Mouse (Mus musculus) liver, embryonic 12.5 days (tissue): Measurements from ENCODE around the gene Slc36a3. TPM values are rescaled to one million over a fixed set of nuclear protein-coding genes. Genes with fewer than 3 reads are reported as not detected.
A peak's percentile ranks its signal among the peaks of the same experiment; 100 is the strongest.

Experiments
- ATAC-seq: fragments of 200-750 bp; cut with Nextera tagmentation; 2 replicates; pipeline ENCODE4 v1.8.0; 2017; ENCODE audit warnings: moderate number of reproducible peaks, mild to moderate bottlenecking, moderate library complexity
- H3K27ac ChIP-seq: fragments of 300-500 bp; sonication (generic); 2 replicates; pipeline ENCODE4 v1.5.1; 2016; ENCODE audit warnings: mild to moderate bottlenecking
- H3K27me3 ChIP-seq: fragments of 300-500 bp; sonication (generic); replicated peaks from 2 replicates; pipeline ENCODE4 v1.6.1; 2016; ENCODE audit warnings: mild to moderate bottlenecking, moderate library complexity
- H3K36me3 ChIP-seq: fragments of 300-500 bp; sonication (generic); 2 replicates; pipeline ENCODE4 v1.6.1; 2016; ENCODE audit warnings: mild to moderate bottlenecking, moderate library complexity
- H3K4me1 ChIP-seq: fragments of 300-500 bp; sonication (generic); 2 replicates; pipeline ENCODE4 v1.6.1; 2016
- H3K4me2 ChIP-seq: fragments of 300-500 bp; sonication (generic); 2 replicates; pipeline ENCODE4 v1.6.1; 2016; ENCODE audit warnings: mild to moderate bottlenecking, moderate library complexity
- H3K4me3 ChIP-seq: fragments of 300-500 bp; sonication (generic); 2 replicates; pipeline ENCODE4 v1.5.1; 2016; ENCODE audit warnings: mild to moderate bottlenecking, moderate library complexity
- H3K9ac ChIP-seq: fragments of 300-500 bp; sonication (generic); 2 replicates; pipeline ENCODE4 v1.6.1; 2016; ENCODE audit warnings: mild to moderate bottlenecking, moderate library complexity
- H3K9me3 ChIP-seq: fragments of 300-500 bp; sonication (generic); replicated peaks from 2 replicates; pipeline ENCODE4 v1.6.1; 2016; ENCODE audit warnings: mild to moderate bottlenecking, moderate library complexity
- WGBS: fragments of 180-500 bp; shearing (Covaris S2); methylation state at CpG from one replicate; pipeline ENCODE4 v1.1.7; 2016; ENCODE audit not compliant: insufficient replicate concordance; 5-methylcytosine and 5-hydroxymethylcytosine counted together
- polyA plus RNA-seq: library from polyadenylated mRNA; unstranded; fragments of >200 nt; fragmentation: Nextera tagmentation; extraction: Ambion mirVana; gene quantifications from 2 replicates; pipeline ENCODE4 v1.2.1, GENCODE M21; 2016

Gene Slc36a3
- polyA plus RNA-seq, 1 experiment from 2014 or later: not detected

GRCm38 (mm10) chr11:55081206-55081605 is 70.3 kb downstream of the Slc36a3 start:
- H3K9me3 ChIP-seq: no peaks in the 10 kb centered on the region
- H3K27me3 ChIP-seq: peaks cover 8% of the 10 kb centered on the region; the same call in 1 of the 2 replicates
- H3K27ac ChIP-seq: no peak overlapping the region
- H3K36me3 ChIP-seq: no peaks in the 10 kb centered on the region
- H3K9ac ChIP-seq: no peak overlapping the region
- no peak overlapping the region for H3K4me2 ChIP-seq
- H3K4me1 ChIP-seq: peaks cover 23% of the 10 kb centered on the region
- 76% methylated on average over 9 of the region's 9 CpGs for WGBS
- H3K4me3 ChIP-seq: no peak overlapping the region
- ATAC-seq: no peak

- no peak overlapping the region for H3K4me2 ChIP-seq
- ATAC-seq: no peak
- WGBS: 80% methylated on average over 4 of the region's 4 CpGs
Measured at GRCm38 (mm10) chr11:55079180-55079579, 72.3 kb downstream of the Slc36a3 start.

DNA sequence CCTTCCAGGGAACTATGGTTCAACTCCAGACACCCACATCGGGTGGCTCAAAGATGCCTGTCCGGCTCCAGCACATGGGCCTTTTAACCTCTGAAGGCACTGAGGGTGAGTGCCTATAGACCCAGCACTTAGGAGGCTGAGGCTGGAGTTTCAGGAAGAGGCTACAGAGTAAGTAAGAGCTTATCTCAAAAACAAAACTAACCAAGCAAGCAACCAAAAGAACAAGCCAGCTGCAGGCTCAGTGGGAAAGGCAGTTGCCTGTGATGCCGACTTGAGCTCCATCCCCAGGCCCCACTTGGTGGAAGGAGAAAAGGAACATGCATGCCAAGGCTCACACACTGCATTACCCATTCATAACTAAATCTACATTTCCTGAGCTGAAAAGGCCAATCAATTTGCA is 73.0 kb downstream of the Slc36a3 start:
- WGBS: 40% methylated on average over 3 of the region's 3 CpGs
- Histone ChIP-seq H3K27me3 (peaks cover 8% of the 10 kb centered on the region; the same call in 1 of the 2 replicates), H3K36me3 (no peaks in the 10 kb centered on the region), H3K4me1 (peaks cover 23% of the 10 kb centered on the region), H3K4me3 (no peak overlapping the region), H3K9ac (no peak overlapping the region), H3K9me3 (no peaks in the 10 kb centered on the region), H3K4me2 (peak overlapping the region; percentile 87), H3K27ac (no peak overlapping the region)
- no peak for ATAC-seq

More at GRCm38 (mm10) chr11:55079180-55079579, 72.3 kb downstream of the Slc36a3 start:
- H3K9ac ChIP-seq: no peak overlapping the region
- peaks cover 8% of the 10 kb centered on the region; the same call in 1 of the 2 replicates for H3K27me3 ChIP-seq
- H3K9me3 ChIP-seq: no peaks in the 10 kb centered on the region
- H3K4me1 ChIP-seq: peaks cover 23% of the 10 kb centered on the region
- no peak overlapping the region for H3K4me3 ChIP-seq
- H3K27ac ChIP-seq: no peak overlapping the region
- H3K36me3 ChIP-seq: no peaks in the 10 kb centered on the region

GRCm38 (mm10) chr11:55077331-55078231 is 73.9 kb downstream of the Slc36a3 start, which contains the start of gene Ccdc69:
TSS of gene Ccdc69 (minus strand) at chr11:55078131.
- no peak within 1 kb of the TSS for H3K27ac ChIP-seq
- peak within 1 kb of the TSS; percentile 57 for H3K9ac ChIP-seq
- H3K27me3 ChIP-seq: peaks cover 8% of the 10 kb centered on the region; the same call in 1 of the 2 replicates
- peak within 1 kb of the TSS; percentile 57 for H3K4me3 ChIP-seq
- no peaks in the 10 kb centered on the region for H3K36me3 ChIP-seq
- H3K4me1 ChIP-seq: peaks cover 23% of the 10 kb centered on the region
- H3K4me2 ChIP-seq: peak within 1 kb of the TSS; percentile 87
- under 1% methylated on average over 50 of the region's 50 CpGs for WGBS
- H3K9me3 ChIP-seq: no peaks in the 10 kb centered on the region
- ATAC-seq: peak; percentile 58

DNA sequence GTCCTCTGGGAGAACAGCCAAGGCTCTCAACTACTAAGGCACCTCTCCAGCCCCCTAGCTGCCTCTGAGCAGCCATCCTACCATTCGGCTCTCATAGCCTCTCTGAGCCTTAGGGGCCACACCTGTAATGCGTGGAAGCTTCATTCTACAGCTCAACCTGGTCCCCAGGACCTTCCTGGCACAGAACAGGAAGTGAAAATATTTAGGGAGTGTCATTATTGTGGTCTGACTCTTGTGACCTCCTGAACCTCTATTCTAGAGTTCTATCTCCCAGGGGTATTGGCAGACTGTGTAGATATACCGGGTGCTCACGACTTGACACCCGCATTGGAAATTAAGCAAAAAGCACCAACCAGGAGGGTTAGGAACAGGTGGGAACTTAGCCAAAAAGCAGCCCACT is 75.3 kb downstream of the Slc36a3 start:
- H3K4me1 ChIP-seq: peaks cover 23% of the 10 kb centered on the region
- no peaks in the 10 kb centered on the region for H3K36me3 ChIP-seq
- H3K27ac ChIP-seq: no peak overlapping the region
- no peak overlapping the region for H3K4me2 ChIP-seq
- H3K27me3 ChIP-seq: peaks cover 8% of the 10 kb centered on the region; the same call in 1 of the 2 replicates
- no peak overlapping the region for H3K4me3 ChIP-seq
- ATAC-seq: no peak
- WGBS: 79% methylated on average over 5 of the region's 5 CpGs
- H3K9ac ChIP-seq: no peak overlapping the region
- H3K9me3 ChIP-seq: no peaks in the 10 kb centered on the region

GRCm38 (mm10) chr11:55075602-55076001 is 75.9 kb downstream of the Slc36a3 start:
- Histone ChIP-seq H3K9me3 (no peaks in the 10 kb centered on the region), H3K9ac (no peak overlapping the region), H3K4me1 (peaks cover 23% of the 10 kb centered on the region), H3K36me3 (no peaks in the 10 kb centered on the region), H3K4me3 (no peak overlapping the region), H3K4me2 (no peak overlapping the region), H3K27me3 (peaks cover 8% of the 10 kb centered on the region; the same call in 1 of the 2 replicates), H3K27ac (no peak overlapping the region)
- no peak for ATAC-seq
- 73% methylated on average over 2 of the region's 2 CpGs for WGBS

Other genes with a start within 250 kb of the Slc36a3 start
- gene Gpx3, start 249.3 kb downstream of the Slc36a3 start, polyA plus RNA-seq: 30.9 and 32.9 TPM in 2 replicates
- 7.4 and 7.6 TPM in 2 replicates for gene Tnip1, start 188.8 kb downstream of the Slc36a3 start, polyA plus RNA-seq
- 52.9 and 54.7 TPM in 2 replicates for gene Anxa6, start 118.3 kb downstream of the Slc36a3 start, polyA plus RNA-seq
- gene Ccdc69, start 73.6 kb downstream of the Slc36a3 start, polyA plus RNA-seq: 1.0 and 1.2 TPM in 2 replicates
- gene Gm2a, start 53.6 kb downstream of the Slc36a3 start, polyA plus RNA-seq: 10.7 and 11.4 TPM in 2 replicates
- gene Slc36a2, start 33.4 kb upstream of the Slc36a3 start, polyA plus RNA-seq: 6.3 and 6.9 TPM in 2 replicates
- 1.5 and 1.6 TPM in 2 replicates for gene Slc36a1, start 52.6 kb upstream of the Slc36a3 start, polyA plus RNA-seq
- not detected in 2 replicates for gene Fat2, start 184.9 kb upstream of the Slc36a3 start, polyA plus RNA-seq